Mouse (Mus musculus): Measurements from ENCODE around the gene Mpig6b. TPM values are rescaled to one million over a fixed set of nuclear protein-coding genes. Genes with fewer than 3 reads are reported as not detected.

Gene Mpig6b
- not detected for polyA plus RNA-seq (2015; fragmentation: Illumina TruSeq; extraction: RNeasy Lipid Tissue Mini Kit (QIAGEN cat#74804); ENCODE audit: low read depth, low replicate concordance)

DNA sequence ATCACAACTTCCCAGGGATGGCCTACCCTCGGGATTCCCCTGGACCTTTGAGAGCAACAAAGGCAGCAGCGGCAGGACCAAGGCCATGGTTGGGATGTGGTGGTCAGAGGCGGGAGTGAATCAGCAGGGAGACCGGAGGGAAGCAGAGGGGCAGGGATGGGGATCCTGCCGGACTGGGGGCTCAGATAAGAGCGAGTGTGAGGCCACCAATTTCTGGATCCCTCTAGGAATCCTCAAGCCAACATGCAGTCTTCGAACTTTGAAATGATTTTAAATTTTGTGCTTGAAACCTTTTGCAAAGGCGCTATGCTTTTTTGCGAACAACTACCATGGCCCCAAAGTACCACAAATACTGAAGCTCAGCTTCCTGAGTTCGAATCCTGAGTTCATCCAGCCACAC lies at the start of gene Mpig6b:
Gene Mpig6b, minus strand, starts transcription at position 101 of the 400 bp plus-strand sequence.

DNA sequence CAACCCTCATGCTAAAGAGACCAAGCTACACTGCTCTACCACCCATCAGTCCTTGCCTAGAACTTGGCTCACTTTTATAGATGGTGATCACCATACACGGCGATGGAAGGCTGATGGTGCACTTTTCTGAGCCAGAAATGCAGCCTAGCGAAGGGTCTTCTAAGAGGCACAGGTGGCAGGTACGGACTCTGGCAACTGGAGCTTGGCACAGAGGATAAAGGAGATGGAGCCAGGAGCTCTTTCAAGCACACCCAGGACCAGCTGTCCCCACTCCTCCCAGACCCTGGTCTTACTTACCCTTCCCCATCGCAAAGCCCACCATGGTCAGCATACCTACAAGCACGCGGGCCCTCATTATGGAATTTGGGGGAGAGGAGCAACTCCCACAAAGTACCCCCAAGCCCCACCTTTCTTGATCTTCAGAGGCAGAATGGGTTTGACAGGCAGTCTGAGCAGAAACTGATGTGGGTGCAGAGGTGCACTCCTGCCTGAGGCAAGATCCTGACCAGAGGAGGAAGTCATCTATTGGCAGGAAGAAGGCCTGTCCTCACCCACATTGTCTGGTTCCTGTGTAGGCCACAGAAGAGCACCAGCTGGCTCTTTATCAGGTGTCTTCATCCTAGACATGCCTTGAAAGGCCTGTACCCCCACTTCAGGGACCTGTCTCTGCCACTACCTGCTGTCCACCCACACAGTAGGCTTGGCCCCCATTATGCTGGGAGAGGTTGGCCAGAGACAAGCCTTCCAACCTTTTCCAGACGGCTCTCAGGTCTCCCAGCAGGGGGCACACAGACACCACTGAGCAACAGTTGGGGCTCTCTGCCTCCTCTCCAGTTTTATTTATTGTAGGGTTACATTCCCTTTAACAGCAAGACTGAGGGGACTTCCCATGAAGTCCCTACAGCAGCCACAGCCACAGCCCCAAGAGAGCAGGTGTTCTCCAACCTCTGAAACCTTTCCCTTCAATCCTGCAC lies 49.3 kb upstream of the Mpig6b start, which contains the start of gene Ly6g5b:
Gene Ly6g5b, minus strand, starts transcription at position 383 of the 974 bp plus-strand sequence.

DNA sequence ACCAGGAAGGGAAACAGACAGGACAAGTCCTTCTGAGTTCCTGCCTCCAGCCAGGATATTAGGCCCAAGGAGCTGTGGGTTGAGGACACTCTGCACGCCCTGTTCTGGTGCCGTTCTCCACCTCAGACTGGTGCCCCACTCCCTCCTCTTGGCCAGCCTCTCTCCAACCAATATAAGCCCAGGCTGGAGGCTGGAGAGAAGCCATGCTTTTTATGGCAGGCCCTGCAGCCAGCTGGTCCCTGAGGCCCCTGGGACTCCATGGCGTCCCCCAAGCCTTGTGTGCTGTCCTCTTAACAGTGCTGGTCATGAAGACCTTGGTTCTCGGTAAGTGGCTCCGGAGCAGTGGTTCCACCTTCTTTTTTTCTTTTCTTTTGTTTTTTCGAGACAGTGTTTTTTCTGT lies 42.1 kb upstream of the Mpig6b start, which contains the start of gene Ly6g5c:
Gene Ly6g5c, plus strand, starts transcription at position 183 of the 400 bp plus-strand sequence.

DNA sequence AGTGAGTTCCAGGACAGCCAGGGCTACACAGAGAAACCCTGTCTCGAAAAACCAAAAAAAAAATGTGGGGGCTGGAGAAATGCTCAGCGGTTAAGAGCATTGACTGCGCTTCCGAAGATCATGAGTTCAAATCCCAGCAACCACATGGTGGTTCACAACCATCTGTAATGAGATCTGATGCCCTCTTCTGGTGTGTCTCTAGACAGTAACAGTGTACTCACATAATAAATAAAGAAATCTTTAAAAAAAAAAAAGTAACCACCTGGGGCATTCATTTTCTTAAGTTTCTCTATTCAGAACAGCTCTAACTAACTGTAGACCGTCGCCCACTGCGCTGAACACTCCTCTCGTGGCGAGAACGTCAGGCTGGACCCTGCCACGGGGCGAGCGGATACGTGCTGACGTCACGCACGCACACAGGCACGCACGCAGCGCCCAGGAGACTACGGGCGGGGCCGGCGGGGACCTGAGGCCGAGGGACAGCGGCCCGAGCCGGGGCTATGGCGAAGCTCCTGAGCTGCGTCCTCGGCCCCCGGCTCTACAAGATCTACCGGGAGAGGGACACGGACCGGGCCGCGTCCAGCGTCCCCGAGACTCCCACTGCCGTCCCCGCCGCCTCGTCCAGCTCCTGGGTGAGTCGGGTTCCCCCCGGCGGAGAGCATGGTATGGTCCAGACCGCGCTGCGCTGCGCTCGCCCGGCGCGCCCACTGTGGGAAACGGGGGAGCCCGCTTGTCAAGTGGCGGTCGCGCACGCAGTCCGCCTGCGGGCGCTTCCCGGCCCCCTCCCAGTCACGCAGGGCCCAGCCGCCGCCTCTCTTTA lies 23.1 kb upstream of the Mpig6b start, which contains the start of gene Abhd16a:
Gene Abhd16a, plus strand, starts transcription at position 439 of the 820 bp plus-strand sequence.

DNA sequence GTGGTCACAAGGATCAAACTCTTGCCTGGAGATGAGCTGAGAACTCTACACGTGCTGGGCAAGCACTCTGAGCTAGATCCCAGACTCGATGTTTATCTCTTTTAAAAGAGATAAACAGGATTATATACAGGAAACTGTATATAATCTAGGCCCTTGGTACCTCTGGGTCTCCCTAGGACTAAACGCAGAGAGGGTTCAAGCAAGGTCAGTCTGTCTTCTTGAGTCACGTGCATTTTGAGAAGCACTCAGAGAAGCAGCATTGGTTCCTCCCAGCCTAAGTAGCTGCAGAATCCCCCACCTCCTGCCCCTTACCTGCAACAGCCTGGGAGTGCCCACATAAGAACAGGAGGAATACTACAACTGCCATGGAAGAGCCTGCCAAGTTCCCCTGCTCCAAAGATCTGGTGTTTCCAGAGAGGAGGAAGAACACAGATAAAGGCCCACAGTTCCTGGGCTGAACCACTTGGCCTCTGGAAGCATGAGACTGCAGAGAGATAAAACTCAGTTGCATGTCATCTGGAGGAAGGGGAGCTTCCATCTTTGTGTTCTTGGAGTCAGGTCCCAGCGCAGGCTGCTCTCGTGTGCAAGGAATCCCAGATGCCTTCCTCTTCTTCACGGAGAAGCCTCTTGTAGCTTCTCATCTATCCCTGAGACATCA lies 19.4 kb upstream of the Mpig6b start, which contains the start of gene Ly6g6f:
Gene Ly6g6f, minus strand, starts transcription at position 403 of the 658 bp plus-strand sequence.

DNA sequence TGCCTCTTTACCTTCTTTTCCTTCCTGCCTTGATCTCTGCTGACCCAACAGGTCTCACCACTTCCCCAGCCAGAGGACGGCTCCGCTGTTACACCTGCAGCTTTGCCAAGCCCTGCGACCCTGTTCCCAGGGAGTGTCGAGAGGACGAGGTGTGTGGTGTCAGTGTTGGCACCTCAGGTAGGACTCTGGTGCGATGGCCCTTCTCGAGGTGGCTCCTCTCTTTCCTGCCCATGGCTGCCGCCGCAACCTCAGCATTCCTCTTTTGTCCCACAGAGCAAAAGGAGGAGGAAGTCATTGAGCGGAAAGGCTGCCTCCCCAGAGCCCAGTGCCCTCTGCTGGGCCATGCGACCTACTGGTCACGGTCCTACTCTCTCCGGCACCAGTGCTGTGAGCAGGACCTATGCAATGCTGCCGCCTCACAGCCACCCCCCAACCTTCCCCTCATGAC lies 11.8 kb upstream of the Mpig6b start, which contains the start of gene Ly6g6d:
Gene Ly6g6d, minus strand, starts transcription at position 280 of the 448 bp plus-strand sequence.

DNA sequence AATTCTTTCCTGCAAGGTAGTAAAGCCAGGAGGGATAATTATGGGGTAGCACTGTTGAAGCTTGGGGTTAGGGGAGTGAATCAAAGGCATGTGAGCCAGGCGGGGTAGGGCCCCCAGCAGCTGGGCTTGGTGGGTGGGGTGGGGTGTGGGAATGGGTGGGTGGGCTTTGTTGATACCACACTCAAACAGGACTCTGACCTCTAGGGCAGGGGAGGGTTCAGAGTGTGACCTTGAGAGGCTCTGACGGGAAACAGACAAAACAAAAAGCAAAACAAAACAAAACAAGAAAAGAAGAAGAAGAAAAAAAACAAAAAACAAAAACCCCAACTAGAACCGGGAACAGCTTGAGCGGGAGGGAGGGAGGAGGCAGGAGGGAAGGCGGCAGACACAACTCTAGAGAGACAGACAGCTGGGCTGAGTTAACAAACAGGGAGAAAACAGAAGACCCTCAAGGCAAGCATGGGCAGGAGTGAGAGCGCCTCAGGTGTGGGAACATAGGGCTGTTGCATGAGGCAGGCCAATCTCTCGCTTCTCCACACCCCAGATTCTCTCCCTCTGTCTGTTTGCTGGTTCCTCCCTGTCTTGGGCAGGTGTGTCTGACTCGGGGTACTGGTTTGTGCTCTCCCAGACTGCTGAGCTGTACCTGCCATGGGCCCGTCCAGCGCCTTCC lies 10.7 kb upstream of the Mpig6b start, which contains the start of gene Ly6g6e:
Gene Ly6g6e, plus strand, starts transcription at position 396 of the 670 bp plus-strand sequence.

DNA sequence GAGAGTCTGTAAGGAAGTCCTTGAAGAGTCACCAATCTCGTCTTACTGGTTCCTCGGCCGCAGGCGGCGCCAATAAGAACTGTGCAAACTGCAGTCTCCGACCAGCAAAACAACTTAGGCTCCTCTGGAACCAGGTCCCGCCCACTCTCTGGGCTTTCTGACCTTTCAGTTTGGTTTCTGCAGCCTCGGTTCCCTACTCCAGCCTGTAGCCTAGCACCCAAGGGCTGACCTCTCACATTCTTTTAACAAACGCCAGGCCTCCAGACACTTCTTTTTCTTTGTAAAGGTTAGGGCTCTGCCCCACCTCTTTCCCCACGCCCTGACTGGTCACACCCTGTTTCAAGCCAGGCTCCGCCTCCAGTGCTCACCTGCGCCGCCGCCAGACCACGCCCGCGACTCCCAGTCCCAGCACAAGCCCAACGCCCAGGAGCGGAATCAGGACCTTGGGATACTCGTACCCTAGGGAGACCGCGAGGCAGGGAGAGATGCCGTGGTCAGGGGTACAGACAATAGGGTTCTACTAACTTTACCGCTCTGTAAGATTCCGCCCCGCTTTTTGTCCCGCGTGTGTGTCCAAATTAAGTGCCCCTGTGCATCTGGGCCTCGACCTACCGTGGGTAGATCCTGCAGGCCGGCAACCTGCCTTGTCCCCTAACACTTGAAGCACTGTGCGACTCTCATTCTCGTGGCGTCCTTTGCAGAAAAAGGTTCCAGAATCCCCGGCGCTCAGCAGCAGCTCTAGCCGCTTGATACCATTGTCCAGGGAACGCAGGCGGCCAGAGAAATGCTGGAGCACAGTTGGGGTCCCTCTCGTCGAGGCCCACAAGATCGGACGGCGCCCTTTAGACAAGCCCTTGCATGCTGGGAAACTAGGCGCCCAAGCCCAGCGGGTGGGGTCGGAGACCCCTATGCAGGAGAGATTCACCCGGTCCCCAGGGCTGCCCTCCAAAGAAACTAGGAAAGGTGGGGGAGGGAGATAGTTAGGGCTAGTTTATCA lies 735 bp downstream of the Mpig6b start, which contains the start of gene Ly6g6c:
Gene Ly6g6c, plus strand, starts transcription at position 438 of the 997 bp plus-strand sequence.

DNA sequence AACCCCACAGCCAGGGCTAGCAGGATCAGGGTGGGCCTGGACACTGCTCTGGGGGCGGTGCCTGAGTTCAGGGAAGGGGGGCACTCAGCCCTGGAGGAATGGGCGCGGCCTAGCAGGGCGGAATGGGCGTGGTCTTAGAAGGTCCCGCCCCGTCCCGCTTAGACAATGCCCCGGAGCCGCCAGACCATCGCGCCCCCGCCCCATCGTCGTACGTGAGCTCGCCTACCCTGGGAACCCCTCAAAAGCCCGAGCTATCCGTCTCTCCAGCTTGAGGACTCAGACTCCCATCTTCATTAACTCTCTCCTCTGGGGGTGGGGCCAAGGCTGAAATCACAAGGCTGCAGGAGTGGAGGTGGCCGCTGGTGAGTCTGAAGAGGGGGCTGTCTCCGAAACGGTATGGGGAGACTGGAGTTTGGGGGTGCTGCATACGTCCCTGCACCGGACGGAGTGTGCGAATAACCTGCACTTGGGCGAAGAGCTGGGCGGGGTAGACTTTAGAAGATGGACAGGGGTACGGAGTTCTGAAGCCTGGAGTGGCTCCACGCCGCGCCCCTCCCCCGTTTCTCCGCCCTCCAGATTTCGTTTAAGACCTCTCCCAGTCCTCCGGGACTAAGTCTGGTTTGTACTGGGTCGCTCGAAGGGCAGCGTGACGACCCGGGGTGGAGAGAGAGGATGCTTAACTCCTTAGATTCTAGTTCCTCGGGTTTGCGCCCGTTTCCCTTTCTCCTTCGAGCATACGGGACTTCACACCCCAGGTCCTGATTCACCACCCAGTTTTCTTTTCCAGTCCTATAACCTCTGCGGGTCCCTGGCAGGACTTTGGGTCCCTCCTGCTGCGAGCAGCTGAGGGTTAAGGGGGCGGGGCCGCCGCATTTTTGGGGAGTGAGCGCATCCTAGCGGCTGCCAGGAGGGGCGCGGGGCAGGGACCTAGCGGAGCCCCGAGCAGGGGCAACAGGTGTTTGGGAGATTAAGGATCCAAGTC lies 6.8 kb downstream of the Mpig6b start, which contains the start of gene Ddah2:
Gene Ddah2, plus strand, starts transcription at position 125 of the 982 bp plus-strand sequence.

DNA sequence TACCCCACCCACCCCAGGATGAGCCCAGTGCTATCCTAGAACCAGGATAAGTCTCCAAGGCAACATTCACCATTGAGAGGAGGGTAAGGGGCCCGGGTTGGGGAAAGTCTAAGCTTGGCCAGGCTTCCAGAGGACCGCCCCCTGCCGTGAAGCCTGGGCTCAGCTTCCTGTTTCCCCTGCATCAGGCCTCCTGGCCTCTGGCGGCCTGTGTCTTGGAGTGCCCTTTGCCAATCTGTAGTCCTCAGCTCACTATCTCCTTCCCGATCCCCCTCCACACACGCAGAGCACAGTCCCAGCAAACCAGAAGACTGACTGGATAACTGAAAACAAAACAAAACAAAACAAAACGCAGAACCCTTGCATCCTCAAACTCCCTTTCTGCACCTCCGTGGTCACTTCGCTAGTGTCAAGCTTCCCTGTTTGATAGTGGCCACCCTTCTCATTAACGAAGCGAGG lies 16.4 kb downstream of the Mpig6b start, which contains the start of gene Clic1:
Gene Clic1, plus strand, starts transcription at position 406 of the 456 bp plus-strand sequence.

DNA sequence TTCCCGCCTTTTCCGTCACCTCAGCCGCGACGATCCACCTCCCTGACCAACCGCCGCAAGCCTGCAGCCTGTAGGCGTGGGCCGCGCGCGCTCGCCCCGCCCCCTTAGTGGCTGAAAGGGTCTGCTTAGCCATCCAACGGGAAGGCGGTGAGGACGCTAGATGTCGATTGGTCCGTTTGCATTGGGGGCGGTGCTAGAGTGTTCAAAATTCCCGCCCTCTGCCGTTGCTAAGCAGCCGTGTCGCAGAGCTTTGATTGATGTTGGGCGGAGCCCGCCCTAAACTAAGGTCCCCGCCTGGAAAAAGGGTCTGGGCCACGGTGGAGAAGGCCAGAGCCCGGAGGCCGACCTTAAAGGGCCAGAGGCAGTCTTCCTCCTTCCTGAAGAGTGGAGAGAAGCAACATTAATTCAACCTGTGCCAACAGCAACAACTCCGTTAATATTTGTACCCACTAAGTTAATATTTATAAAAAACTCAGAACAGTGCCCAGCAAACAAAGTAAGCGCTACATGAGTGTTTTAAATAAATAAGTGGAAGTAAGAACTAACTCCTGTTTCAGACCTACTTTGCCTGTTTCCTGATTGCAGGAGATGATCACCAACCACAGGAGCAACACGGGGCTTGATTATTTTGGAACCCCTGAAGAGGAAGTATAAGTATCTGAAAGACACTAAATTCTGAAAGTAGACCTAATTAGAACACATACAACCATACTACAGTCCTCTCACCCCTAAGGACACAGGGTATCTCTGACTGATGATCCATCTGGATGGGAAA lies 19.1 kb downstream of the Mpig6b start, which contains the start of gene Msh5:
Gene Msh5, minus strand, starts transcription at position 65 of the 775 bp plus-strand sequence.

DNA sequence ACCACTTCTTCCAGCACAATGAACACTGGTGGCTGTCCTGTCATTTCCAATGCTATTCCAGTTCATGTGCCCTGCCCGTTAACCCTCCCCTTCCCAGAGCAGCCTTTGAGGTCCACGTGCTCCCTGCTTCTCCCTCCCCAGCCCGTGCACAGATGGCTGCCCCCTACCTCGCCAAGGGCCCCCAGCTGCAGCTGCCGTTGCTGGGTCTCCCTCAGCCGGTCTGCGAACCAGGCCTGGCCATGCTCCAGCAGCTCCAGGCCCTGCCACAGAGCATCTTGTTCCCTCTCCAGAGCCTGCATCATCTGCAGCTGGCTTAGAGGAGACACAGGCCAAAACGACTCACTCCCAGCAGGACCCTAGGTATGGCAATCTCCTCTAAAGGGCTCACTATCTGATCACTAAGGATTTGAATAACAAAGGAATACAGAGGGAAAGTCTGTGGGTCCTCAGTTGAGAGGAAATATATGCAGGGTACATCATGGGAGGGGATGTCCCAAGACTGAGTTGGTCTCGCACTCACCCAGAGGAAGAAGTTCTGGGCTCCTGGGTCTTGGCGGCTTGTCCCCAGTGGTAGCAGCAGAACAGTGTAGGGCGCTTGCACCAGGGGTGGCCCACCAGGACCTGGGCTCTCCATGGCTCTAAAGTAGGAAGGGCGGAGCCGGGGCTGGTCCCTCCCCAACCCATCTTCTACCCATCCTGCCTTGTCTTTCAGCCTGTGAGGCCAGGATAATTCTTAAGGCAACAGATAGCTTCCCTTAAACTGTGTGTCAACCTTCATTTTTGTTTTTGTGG lies 38.5 kb downstream of the Mpig6b start, which contains the start of gene Sapcd1:
Gene Sapcd1, minus strand, starts transcription at position 740 of the 792 bp plus-strand sequence.

DNA sequence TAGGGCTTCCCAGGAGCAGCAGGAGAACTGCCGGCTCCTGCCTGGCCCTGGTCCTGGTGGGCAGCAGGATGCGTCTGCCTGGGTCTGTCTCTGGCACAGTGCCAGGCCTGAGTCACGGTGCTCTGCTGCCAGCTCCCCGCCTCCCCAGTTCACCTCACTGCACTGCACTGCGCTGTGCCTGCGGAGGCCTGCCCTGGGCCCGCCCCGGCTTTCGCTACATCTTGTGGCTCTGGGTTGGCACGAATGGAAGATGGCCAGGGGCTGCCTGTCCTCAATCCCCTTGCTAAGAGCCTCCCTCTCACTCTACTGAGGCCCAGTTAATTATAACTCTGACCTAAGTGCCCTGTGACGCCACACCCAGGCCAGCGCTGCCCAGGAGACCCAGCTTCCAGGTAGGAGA lies 49.6 kb downstream of the Mpig6b start, which contains the start of gene Vwa7:
Gene Vwa7, plus strand, starts transcription at position 204 of the 400 bp plus-strand sequence.

